Mouse (Mus musculus) gastrocnemius, adult 8-10 months (tissue): Measurements from ENCODE around the gene Arpp19. TPM values are rescaled to one million over a fixed set of nuclear protein-coding genes. Genes with fewer than 3 reads are reported as not detected.
A peak's percentile ranks its signal among the peaks of the same experiment; 100 is the strongest.

Experiments
- DNase-seq, 2 experiments: peaks; one replicate each; pipeline ENCODE4 v3.0.0; 2022; ENCODE audit warnings: low spot score in 2 of 2
- total RNA-seq, 4 experiments: library from RNA; stranded (reverse); gene quantifications; 2 replicates each; pipeline ENCODE4 v1.2.4; 2022

The Arpp19 gene
- total RNA-seq, 4 experiments from 2014 or later = 114 to 163 (median 138) TPM

GRCm38 (mm10) chr9:75035944-75036343, 1.5 kb upstream of the Arpp19 start:
- DNase-seq = no peak

GRCm38 (mm10) chr9:75038357-75038688, 909 bp downstream of the Arpp19 start:
- DNase-seq = no peak

- DNase-seq = no peak
These were observed 3.2 kb downstream of the Arpp19 start for GRCm38 (mm10) chr9:75040566-75040965.

- DNase-seq = no peak
These were observed 4.6 kb downstream of the Arpp19 start for GRCm38 (mm10) chr9:75041840-75042525.

GRCm38 (mm10) chr9:75043191-75043590, 5.8 kb downstream of the Arpp19 start:
- DNase-seq = no peak

GRCm38 (mm10) chr9:75047079-75047478, 9.7 kb downstream of the Arpp19 start:
- DNase-seq = no peak

GRCm38 (mm10) chr9:75049100-75049499, 11.7 kb downstream of the Arpp19 start:
- no peak for DNase-seq

GRCm38 (mm10) chr9:75050003-75050402, 12.6 kb downstream of the Arpp19 start:
- peak; percentile 47 to 62 for DNase-seq

GRCm38 (mm10) chr9:75051841-75052240, 14.4 kb downstream of the Arpp19 start:
- DNase-seq = no peak

- DNase-seq = no peak
These were observed 17.6 kb downstream of the Arpp19 start for GRCm38 (mm10) chr9:75055046-75055445.

- DNase-seq = no peak
These were observed 27.4 kb downstream of the Arpp19 start for GRCm38 (mm10) chr9:75064678-75065331.

GRCm38 (mm10) chr9:75070457-75071028, 33.1 kb downstream of the Arpp19 start, which contains the start of gene Myo5a:
TSS of gene Myo5a (plus strand) at chr9:75071015.
- DNase-seq = no peak

- peak; percentile 48 to 58 for DNase-seq
These were observed 33.8 kb downstream of the Arpp19 start for GRCm38 (mm10) chr9:75071029-75071705.

- peak; percentile 8 to 12 for DNase-seq
These were observed 34.3 kb downstream of the Arpp19 start for GRCm38 (mm10) chr9:75071706-75072192.

GRCm38 (mm10) chr9:75072361-75072760, 34.9 kb downstream of the Arpp19 start:
- no peak for DNase-seq

- no peak for DNase-seq
These were observed 39.8 kb downstream of the Arpp19 start for GRCm38 (mm10) chr9:75077191-75077590.

GRCm38 (mm10) chr9:75085242-75085824, 47.9 kb downstream of the Arpp19 start:
- DNase-seq = no peak

- peak in 1 of 2 experiments; percentile 20 for DNase-seq
These were observed 50.4 kb downstream of the Arpp19 start for GRCm38 (mm10) chr9:75087823-75088222.

GRCm38 (mm10) chr9:75089285-75089684, 51.9 kb downstream of the Arpp19 start:
- DNase-seq = no peak

GRCm38 (mm10) chr9:75092134-75092533, 54.7 kb downstream of the Arpp19 start:
- DNase-seq = no peak

- no peak for DNase-seq
These were observed 57.3 kb downstream of the Arpp19 start for GRCm38 (mm10) chr9:75094762-75095161.

- DNase-seq = no peak
These were observed 61.5 kb downstream of the Arpp19 start for GRCm38 (mm10) chr9:75098937-75099336.
